Mouse (Mus musculus) monocyte, adult 2 months (primary cell): ENCODE measurements around the gene Srcin1.
A peak's percentile ranks its signal among the peaks of the same experiment; 100 is the strongest.

Experiments
- DNase-seq, 2 experiments: peaks; one replicate each; pipeline ENCODE4 v3.0.0; 2022; ENCODE audit warnings: low spot score in 2 of 2, low read depth in 1 of 2

The Srcin1 gene

DNA sequence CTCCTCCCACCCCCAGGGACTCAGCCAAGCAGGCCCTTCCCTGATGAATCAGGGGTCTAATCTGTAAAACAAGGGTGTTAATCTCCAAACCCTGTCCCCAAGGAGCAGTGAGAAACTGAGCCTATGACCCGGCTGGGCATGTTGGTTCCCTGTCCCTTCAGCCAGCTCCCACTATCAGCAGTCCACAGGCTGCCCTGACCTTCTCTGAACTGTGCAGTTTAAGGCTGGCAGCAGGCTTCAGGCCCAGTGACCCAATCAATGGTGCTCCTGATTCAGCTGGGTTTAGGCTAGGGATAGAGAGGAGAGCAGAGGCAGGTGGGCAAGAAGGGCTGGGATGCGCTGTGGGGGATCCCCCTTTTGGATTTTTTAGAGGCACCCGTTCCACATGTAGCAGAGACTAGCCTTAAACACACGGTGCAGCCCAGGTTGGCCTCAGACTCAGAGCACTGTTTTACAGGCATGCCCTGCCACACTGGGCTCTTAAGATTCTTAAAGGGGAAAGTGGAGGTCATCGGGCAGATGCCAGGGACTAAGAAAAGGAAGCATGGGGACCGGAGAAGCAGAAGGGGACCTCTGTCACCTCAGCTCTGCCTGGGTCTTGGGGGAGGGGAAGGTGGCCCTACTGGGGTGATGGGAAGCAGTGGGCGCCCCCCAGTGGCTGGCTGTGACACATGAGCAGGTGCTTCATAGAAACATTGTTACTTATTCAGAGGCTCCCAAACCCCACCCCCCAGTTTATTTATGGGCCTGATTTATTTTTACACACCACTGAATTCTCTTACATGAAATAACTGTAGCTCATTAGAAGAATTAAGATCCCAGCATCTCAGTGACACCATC is 19.2 kb downstream of the Srcin1 start:
- peak in 1 of 2 experiments; percentile 48 for DNase-seq

DNA sequence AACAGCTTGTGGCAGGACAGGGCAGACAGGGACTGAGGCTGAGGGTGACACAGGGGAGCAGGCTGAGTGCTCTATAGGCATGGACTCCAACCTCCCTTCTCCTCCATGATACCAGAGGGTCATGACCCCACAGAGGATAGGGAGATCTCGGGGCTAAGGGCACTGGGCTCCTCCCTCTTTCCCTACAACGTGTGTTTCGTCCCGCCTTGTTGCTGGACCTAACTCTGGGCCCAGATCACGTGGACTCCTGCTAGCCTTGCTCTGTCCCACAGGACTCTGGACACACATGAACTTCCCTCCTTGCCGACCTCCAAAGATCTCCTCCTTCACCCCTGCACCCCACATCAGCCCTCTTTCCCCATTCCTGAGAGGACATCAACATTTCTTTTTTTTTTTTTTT is 20.8 kb downstream of the Srcin1 start:
- no peak for DNase-seq

DNA sequence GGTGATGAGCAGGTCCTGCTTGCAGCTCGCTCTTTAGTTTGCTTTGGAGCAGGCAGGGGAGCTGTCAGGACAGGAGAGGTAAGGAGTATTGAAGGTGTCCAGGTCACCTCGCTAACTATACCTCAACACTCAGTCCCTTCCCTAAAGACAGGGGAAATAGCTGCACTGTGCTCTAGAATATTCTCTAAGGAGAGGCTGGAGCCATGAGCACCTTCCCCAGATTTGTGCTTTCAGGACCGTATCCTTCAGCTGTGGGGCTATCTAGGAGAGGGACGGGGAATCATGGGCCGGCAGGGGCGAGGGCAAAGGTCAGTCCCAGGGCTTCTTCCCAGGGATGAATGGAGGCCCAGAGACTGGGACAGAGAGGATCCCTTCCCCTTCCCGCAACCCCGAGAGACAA is 23.8 kb downstream of the Srcin1 start:
- DNase-seq: no peak

- DNase-seq: no peak
These were observed 27.2 kb downstream of the Srcin1 start for GRCm38 (mm10) chr11:97548757-97549156.

GRCm38 (mm10) chr11:97547957-97548706 is 27.9 kb downstream of the Srcin1 start:
- no peak for DNase-seq

DNA sequence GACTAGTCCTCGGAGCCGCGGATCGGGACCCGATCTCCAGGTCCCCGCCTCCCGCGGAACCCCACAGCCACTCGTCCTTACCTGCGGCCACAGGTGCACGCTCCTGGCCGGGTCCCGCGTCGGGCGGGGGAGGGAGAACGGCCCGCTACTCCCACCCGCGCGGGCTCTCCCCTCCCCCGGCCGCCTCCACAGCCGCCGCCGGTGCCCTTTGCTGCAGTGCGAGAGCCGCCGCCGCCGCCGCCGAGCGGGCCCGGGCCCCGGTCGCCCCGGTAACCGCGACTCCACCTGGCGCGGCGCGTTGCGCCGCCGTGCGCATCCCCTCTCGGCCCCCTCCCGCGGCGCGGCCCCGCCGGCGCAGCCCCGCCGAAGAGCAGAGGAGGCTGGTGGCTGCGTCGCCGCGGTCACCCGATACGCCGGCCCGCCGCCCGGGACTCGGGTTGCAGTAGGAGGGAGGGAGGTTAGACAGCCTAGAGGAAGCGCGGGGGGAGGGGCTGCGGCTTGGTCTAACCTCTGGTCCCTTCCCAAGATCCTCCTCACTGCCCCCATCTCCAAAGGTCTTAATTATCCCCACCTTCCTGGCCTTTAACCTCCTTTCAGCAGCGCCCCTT is 29.1 kb downstream of the Srcin1 start:
- no peak for DNase-seq

- no peak for DNase-seq
These were observed 30.0 kb downstream of the Srcin1 start for GRCm38 (mm10) chr11:97545808-97546560.

DNA sequence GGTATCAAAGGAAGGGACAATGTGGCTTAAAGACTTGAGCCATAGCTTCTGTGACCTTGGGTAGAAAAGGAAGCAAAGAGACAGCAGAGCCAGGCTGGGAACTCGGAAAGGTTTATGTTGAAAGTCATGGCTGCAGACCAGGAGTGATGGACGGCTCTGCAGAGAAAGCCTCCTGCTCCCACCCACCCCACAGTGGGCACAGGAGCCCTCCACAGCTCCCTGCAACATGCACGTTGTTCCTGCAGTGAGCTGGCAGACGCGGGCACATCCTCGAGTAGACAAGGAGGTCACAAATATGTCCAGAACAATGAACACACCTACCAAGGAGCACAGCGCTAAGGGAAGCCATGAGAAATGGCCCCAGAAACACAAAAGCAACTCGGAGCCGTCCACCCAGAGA is 32.1 kb downstream of the Srcin1 start:
- no peak for DNase-seq

DNA sequence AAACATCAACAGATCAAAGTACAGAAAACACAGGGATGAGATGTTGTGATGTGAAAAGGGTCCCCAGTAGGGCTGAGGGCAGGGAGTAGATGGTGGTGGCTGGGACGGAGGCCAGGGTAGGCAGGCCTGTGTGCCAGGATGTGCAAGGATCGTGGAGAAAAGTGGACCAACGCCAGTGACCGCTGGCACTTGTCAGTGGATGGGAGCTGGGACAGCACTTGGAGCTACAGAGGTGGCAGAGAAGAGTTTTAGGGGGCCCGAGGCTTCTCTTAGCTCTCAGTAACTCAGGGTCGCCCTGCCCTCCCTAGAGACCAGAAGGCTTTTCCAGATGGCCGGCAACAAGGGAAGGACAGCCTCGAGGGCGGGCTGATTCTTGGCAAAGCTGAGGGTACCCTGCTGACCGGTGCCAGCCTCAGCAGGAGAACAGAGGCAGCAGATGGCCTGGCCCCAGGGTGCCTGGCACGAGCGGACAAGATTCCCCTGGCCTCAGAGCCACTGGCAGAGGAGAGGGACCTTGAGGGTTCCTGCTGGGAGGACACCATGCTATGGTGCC is 32.7 kb downstream of the Srcin1 start:
- DNase-seq: no peak

- DNase-seq: no peak
These were observed 33.5 kb downstream of the Srcin1 start for GRCm38 (mm10) chr11:97542171-97543150.

- DNase-seq: no peak
These were observed 35.4 kb downstream of the Srcin1 start for GRCm38 (mm10) chr11:97540604-97541003.

DNA sequence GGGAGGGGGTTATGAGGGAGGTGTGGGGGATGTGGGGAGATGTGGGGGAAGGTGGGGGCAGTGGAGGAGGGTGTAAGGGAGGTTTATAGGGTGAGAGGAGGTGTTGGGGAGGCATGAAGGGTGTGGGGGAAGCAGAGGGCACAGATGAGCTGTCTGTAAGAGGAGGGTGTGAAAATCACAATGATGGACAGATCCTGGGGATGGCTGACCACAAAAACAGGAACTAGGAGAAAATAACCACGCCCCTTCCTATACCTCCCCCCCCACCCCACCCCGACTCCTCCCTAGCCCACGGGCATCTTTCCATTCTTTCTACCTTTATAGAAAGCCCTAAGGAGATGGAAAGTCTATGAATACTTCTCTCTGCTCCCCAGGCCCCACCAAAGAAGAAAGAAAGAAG is 35.9 kb downstream of the Srcin1 start:
- DNase-seq: no peak

GRCm38 (mm10) chr11:97539622-97540021 is 36.4 kb downstream of the Srcin1 start:
- DNase-seq: no peak

DNA sequence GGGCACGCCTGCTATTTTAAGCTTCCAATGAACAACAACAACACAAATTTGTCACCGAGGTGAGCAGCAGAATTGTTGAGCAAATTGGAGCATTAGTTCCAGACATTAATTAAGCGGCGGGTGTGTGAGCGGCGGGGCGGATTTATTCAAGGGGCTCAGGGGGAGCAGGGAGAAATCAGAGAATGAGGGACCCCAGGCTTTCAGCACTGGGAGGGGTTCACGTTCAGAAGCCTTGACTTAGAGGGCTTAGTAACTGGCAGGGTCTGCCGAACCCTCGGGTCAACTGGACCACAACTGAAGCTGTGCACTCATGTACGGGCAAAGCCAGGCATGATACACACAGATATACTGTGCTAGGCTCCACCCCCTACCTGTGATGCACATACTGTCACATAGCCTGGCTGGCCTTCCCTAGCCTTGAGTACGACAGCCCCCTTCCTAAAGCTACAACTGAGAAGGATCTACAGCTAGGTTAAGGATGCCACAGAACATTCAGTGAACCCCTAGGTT is 38.4 kb downstream of the Srcin1 start:
- DNase-seq: no peak

DNA sequence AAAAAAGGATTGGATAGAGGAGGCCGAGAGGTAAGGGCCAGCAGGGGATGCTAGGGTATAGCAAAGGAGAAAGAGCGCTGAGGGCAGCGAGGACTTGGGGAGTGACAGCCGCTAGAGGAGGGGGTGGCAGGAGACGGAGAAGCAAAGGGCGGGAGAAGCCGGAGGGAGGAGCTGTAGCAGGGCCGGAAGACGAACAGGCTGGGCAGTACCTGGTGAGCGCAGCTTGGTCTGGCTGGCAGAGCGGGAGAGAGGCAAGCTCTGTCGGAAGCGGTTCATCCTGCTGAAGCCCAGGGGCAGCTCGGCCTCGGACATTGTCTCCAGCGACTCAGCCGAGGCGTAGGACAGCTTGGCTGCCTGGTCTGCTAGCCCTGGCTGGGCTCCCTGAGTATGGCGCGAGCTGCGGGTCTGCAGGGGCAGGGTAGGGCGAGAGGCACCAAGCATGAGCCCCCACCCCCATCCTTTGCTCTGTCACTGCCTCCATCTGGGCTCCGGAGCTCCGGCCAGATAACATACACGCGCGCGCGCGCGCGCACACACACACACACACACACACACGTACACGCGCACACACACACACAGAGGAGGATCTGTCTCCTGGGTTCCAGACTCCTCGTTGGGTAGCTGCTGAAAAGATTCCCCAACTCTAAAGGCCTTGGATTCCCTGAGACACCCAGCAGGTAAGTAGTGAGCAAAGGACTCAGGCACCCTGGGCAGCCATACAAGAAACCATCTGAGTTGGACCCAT is 39.0 kb downstream of the Srcin1 start:
- DNase-seq: no peak

DNA sequence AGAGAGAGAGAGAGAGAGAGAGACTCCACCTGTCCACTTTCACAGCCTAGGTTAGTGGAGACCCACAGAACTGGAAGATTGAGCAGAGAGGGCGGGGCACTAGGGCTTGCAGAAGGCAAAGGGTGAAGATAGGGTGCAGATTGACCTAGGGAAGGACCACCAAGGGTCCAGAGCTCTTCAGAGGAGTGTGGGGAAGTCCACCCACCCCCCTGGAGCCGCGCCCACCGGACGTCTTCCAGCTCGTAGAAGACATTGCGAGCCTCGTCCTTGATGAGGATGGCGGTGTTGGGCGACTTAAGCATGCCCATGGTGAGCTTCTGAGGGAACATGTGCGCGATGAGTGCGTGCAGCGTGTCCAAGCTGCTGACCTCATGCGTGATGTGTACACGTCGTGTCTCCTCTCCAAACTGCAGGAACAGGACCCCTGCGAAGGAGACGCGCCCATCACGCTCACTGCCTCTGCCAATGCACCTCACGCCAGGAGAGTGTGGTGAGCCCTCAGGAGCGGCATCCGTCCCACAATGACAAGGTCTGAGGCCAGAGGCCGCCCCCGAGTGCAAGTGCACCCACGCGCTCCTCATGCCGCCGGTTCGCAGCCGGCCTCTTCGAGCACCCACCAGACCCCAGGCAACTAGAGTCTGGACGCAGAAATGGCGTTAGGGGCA is 39.8 kb downstream of the Srcin1 start:
- DNase-seq: no peak

DNA sequence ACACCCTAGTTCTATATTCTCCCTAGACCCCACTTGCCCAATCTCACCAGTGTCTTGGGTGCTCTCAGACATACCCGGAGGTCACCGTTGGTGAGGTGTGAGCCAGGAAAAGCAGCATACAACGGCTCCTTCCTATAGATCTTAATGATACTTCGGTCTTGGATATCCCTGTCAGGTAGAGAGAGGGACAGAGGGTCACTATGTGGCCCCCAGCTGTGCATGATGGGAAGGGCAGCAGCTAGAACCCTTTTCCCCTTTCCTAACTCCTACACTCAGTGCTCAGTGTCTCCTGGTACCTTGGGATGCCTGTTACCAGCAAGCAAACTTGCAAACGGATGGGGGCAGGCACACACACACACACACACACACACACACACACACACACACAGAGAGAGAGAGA is 40.3 kb downstream of the Srcin1 start:
- no peak for DNase-seq

DNA sequence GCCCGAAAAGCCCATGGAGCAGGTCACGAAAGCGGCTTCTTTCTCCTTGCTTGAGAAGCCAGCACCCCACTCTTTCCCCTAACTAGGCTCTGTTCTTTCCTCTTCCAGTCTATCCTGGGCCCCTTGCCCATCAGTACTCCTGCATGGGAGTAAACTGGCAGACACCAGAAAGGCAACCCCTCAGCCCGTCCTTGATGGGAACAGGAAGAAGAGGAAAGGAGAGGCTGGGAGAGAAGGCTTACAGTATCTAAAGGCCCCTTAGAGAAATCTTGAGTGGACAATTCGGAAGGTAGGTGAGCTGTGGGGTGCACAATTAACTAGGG is 40.7 kb downstream of the Srcin1 start:
- no peak for DNase-seq
